Comparison of ENCODE assay signal across 10 mouse cellular contexts in the genomic region with DNA sequence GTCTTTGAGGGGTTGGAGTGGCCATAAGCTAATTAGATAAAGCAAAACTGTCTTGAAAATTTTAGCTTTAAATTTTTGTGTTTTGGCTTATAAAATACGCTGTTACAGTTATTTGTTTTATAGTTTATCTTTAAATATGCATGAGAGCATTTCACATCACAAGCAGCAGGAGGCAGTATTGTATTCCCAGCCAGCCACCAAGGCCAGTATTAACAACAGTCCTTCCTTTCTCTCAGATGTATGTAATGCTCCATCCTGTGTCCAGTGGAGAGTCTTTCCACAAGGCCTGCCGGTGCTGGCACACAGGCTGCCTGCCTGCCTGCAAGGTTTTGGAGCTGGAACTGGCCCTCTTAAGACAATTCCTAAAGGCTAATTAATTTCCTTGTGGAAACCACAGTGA. TPM values are rescaled to one million over a fixed set of nuclear protein-coding genes. Genes with fewer than 3 reads are reported as not detected.
DNase-seq lines count a peak whose midpoint lies in the region; ATAC-seq and TF ChIP-seq lines count a peak whose summit lies in the region.
"Had no signal": no experiment of that assay in that cellular context is flagged by ENCODE, and none has a peak within 500 bp of the region (broad histone marks: within the 10 kb centered on the region; RNA-seq: fewer than 3 reads in every experiment).

No protein-coding gene starts in this region.

- peaks cover 4% of the 10 kb centered on the region; the same call in 1 of the 2 replicates for H3K36me3 ChIP-seq in heart, adult 2 months (ENCODE audit: control insufficient read depth, insufficient read depth, low read length)
- H3K36me3 ChIP-seq in thymus, adult 2 months (ENCODE audit: control insufficient read depth, insufficient read depth, low read length): peaks cover 17% of the 10 kb centered on the region
- H3K36me3 ChIP-seq in embryonic facial prominence, embryonic 11.5 days (replicated peaks; ENCODE audit: control insufficient read depth, insufficient read depth, low read depth, low read length): no peaks in the 10 kb centered on the region

- TF ChIP-seq EP300 in heart, adult 2 months (IDR thresholded peaks at IDR 0.05; ENCODE audit: insufficient read depth, low read depth, low read length): no peak

- H3K9ac ChIP-seq in heart, adult 2 months (ENCODE audit: low read depth, low read length): no peak overlapping the region
- H3K9ac ChIP-seq in embryonic facial prominence, embryonic 11.5 days (replicated peaks; ENCODE audit: low read length): no peak overlapping the region
- H3K9ac ChIP-seq: liver, embryonic 13.5 days had no signal

- H3K9me3 ChIP-seq in embryonic facial prominence, embryonic 11.5 days (replicated peaks; ENCODE audit: control insufficient read depth, low read length): no peaks in the 10 kb centered on the region
- H3K9me3 ChIP-seq: liver, embryonic 13.5 days had no signal

- H3K79me2 ChIP-seq in heart, adult 2 months (replicated peaks; ENCODE audit: control insufficient read depth, insufficient read depth, low read length): no peaks in the 10 kb centered on the region

- peak; percentile 69 for TF ChIP-seq CTCF in heart, adult 2 months (IDR thresholded peaks at IDR 0.05)
- peak; percentile 38; the same call in 1 of the 2 replicates for TF ChIP-seq CTCF in thymus, adult 2 months (IDR thresholded peaks at IDR 0.05; ENCODE audit: borderline replicate concordance, control insufficient read depth, extremely low read depth, insufficient read depth, low read length, poor library complexity)

- TF ChIP-seq POLR2A in heart, adult 2 months (IDR thresholded peaks at IDR 0.05; ENCODE audit: insufficient read depth, low read depth, low read length): no peak
- no peak for TF ChIP-seq POLR2A in thymus, adult 2 months (IDR thresholded peaks at IDR 0.05; ENCODE audit: control insufficient read depth, extremely low read depth, insufficient read depth, low read length, poor library complexity)

- no peaks in the 10 kb centered on the region for H3K27me3 ChIP-seq in heart, adult 2 months (ENCODE audit: control insufficient read depth, insufficient read depth, low read length)
- H3K27me3 ChIP-seq in thymus, adult 2 months (ENCODE audit: control insufficient read depth, insufficient read depth, low read length): no peaks in the 10 kb centered on the region
- H3K27me3 ChIP-seq in embryonic facial prominence, embryonic 11.5 days (ENCODE audit: control insufficient read depth, insufficient read depth, low read length): no peaks in the 10 kb centered on the region
- H3K27me3 ChIP-seq: liver, embryonic 13.5 days had no signal

- no peak overlapping the region for H3K4me3 ChIP-seq in heart, adult 2 months
- no peak overlapping the region for H3K4me3 ChIP-seq in thymus, adult 2 months (ENCODE audit: control insufficient read depth, insufficient read depth, low read length)
- H3K4me3 ChIP-seq in embryonic facial prominence, embryonic 11.5 days (ENCODE audit: low read depth, low read length): no peak overlapping the region
- H3K4me3 ChIP-seq: liver, embryonic 13.5 days had no signal

- intact Hi-C loops in heart, adult 2 months (cut with DNase I): loop anchor here (2.0 kb wide), 1 partner anchor 275 kb away; no protein-coding TSS in a partner anchor

- ATAC-seq in embryonic facial prominence, embryonic 11.5 days (replicated peaks; ENCODE audit: insufficient number of reproducible peaks, low FRiP score, low TSS enrichment, low read depth): no peak

- peaks cover 6% of the 10 kb centered on the region for H3K4me1 ChIP-seq in heart, adult 2 months (ENCODE audit: control insufficient read depth, insufficient read depth, low read length)
- peaks cover 29% of the 10 kb centered on the region for H3K4me1 ChIP-seq in thymus, adult 2 months (replicated peaks; ENCODE audit: control insufficient read depth, insufficient read depth, low read length)
- H3K4me1 ChIP-seq in embryonic facial prominence, embryonic 11.5 days (ENCODE audit: control insufficient read depth, insufficient read depth, low read length): no peaks in the 10 kb centered on the region

- H3K4me2 ChIP-seq in embryonic facial prominence, embryonic 11.5 days (ENCODE audit: low read depth, low read length): no peak overlapping the region
- H3K4me2 ChIP-seq: liver, embryonic 13.5 days had no signal

- no peak for DNase-seq in heart, adult 2 months
- DNase-seq in heart, adult 18-20 months: no peak
- peak; percentile 28 for DNase-seq in thymus, adult 2 months
- DNase-seq in thymus, postnatal 36 days: no peak
- peak; percentile 49 for DNase-seq in embryonic facial prominence, embryonic 11.5 days (ENCODE audit: low spot score)
- peak; percentile 40 for DNase-seq in thymus, postnatal 4 days
- no peak for DNase-seq in layer of hippocampus, postnatal 14 days (ENCODE audit: low spot score in 2 of 2)
- no peak for DNase-seq in yolk sac, embryonic 10.5 days (ENCODE audit: low spot score)
- DNase-seq: gastrocnemius, postnatal 14 days; liver, embryonic 13.5 days had no signal

- H3K27ac ChIP-seq in heart, adult 2 months: no peak overlapping the region
- no peak overlapping the region for H3K27ac ChIP-seq in thymus, adult 2 months (ENCODE audit: control insufficient read depth, insufficient read depth, low read length)
- no peak overlapping the region for H3K27ac ChIP-seq in embryonic facial prominence, embryonic 11.5 days (replicated peaks; ENCODE audit: low read depth, low read length)
- H3K27ac ChIP-seq: liver, embryonic 13.5 days had no signal

- 46% methylated on average over 2 of the region's 2 CpGs for WGBS in heart, adult 2 months
- 80% methylated on average over 2 of the region's 2 CpGs for WGBS in thymus, adult 2 months
- WGBS in embryonic facial prominence, embryonic 11.5 days: 49% methylated on average over 2 of the region's 2 CpGs

RNA-seq across cellular contexts. Expression of a gene that starts 26.7 kb away (rescaled TPM):
- total RNA-seq in heart, adult 2 months (2021): 10 to 100 TPM; 55.4 to 57.5 TPM
- polyA plus RNA-seq in heart, adult 2 months (2012; rRNA removed): 27.6 and 47.7 TPM in 2 replicates
- total RNA-seq in heart, adult 18-20 months (2021): 10 to 100 TPM; 54.5 to 57.2 TPM
- 25.2 and 30.1 TPM in 2 replicates for polyA plus RNA-seq in thymus, adult 2 months (2012; rRNA removed)
- 32.1 and 37.3 TPM in 2 replicates for polyA plus RNA-seq in embryonic facial prominence, embryonic 11.5 days (2014; fragmentation: Nextera tagmentation; extraction: Ambion mirVana)
- total RNA-seq in layer of hippocampus, postnatal 14 days (2021): 10 to 100 TPM; 72.6 to 77.5 TPM

RNA-seq across cellular contexts. Expression of a gene that starts 29.0 kb away (rescaled TPM):
- total RNA-seq in heart, adult 2 months (2021): 10 to 100 TPM; 32.1 to 41.1 TPM
- polyA plus RNA-seq in heart, adult 2 months (2012; rRNA removed): 56.8 and 65.5 TPM in 2 replicates
- 10 to 100 TPM; 29.7 to 33.3 TPM for total RNA-seq in heart, adult 18-20 months (2021)
- polyA plus RNA-seq in thymus, adult 2 months (2012; rRNA removed): 122 and 146 TPM in 2 replicates
- 24.0 and 29.1 TPM in 2 replicates for polyA plus RNA-seq in embryonic facial prominence, embryonic 11.5 days (2014; fragmentation: Nextera tagmentation; extraction: Ambion mirVana)
- total RNA-seq in layer of hippocampus, postnatal 14 days (2021): 10 to 100 TPM; 45.7 to 46.9 TPM

Comparison
In these comparisons a context has a peak if more than half of its experiments do, and no peak if none do; other contexts are left out.
1. DNase-seq: peak in thymus, adult 2 months (single experiment), embryonic facial prominence, embryonic 11.5 days (single experiment) and thymus, postnatal 4 days (single experiment); none in heart, adult 2 months (0 of 2), heart, adult 18-20 months (0 of 2), thymus, postnatal 36 days (0 of 2), layer of hippocampus, postnatal 14 days (0 of 2) and yolk sac, embryonic 10.5 days (single experiment).